In the genomic region with DNA sequence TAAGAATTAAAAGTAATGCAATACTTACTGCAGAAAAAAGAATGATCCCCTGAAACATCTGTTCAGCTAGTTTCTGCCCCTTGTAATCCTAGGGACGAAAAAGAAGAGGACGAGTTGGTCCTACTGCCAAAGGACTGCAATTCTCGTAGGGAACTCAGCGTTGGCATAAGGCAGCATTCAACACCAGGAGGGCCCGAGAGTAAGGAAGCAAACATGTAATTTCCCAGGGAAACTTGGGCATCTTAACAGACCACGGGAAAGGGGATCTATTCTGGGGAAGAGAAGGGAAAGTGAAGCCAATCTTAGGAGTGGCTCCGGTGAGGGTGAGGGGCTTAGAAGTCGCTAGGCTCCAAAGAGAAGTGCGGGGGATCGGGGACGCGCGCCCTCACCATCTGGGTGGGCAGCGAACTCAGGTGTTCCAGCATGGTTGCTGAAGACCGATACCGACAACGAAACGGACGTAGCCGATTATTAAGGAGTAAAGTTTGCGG, we compare ENCODE assay signal across 8 mouse cellular contexts. TPM values are rescaled to one million over a fixed set of nuclear protein-coding genes. Genes with fewer than 3 reads are reported as not detected.
A peak's percentile ranks its signal among the peaks of the same experiment; 100 is the strongest.
DNase-seq lines count a peak whose midpoint lies in the region; ATAC-seq and TF ChIP-seq lines count a peak whose summit lies in the region.

No protein-coding gene starts in this region.

- H3K9ac ChIP-seq in liver, embryonic 11.5 days (ENCODE audit: low read depth, low read length) = peak overlapping the region; percentile 92

- no peak for DNase-seq in cerebellum, adult 2 months
- DNase-seq in cerebellum, adult 11 months = no peak
- DNase-seq in 3T3-L1 (ENCODE audit: low read depth, low spot score) = peak; percentile 40
- DNase-seq in liver, embryonic 11.5 days (ENCODE audit: low spot score) = no peak
- DNase-seq in Muller cell, postnatal 12 days (ENCODE audit: inconsistent ontology term) = no peak
- no peak for DNase-seq in layer of hippocampus, adult 11-12 months (ENCODE audit: low spot score)
- no peak for DNase-seq in adrenal gland, postnatal 4 days (ENCODE audit: low spot score in 2 of 2)

- no peak; the same call in 1 of the 2 replicates for TF ChIP-seq POLR2A in cerebellum, adult 2 months (IDR thresholded peaks at IDR 0.05; ENCODE audit: borderline replicate concordance, insufficient read depth, low read length)

- ATAC-seq in erythroid progenitor cell, adult 5-6 weeks (replicated peaks; ENCODE audit: low FRiP score, poor library complexity, severe bottlenecking) = peak; percentile 64
- ATAC-seq in liver, embryonic 11.5 days (replicated peaks; ENCODE audit: low FRiP score) = peak; percentile 1; the same call in 1 of the 2 replicates

- WGBS in cerebellum, adult 2 months = under 1% methylated on average over 21 of the region's 21 CpGs
- under 1% methylated on average over 21 of the region's 21 CpGs for WGBS in liver, embryonic 11.5 days

- no peak for TF ChIP-seq CTCF in cerebellum, adult 2 months (IDR thresholded peaks at IDR 0.05; ENCODE audit: borderline replicate concordance, insufficient read depth, low read depth, low read length)

- H3K4me3 ChIP-seq in cerebellum, adult 2 months (replicated peaks; ENCODE audit: insufficient read depth, low read depth, low read length) = peak overlapping the region; percentile 76
- H3K4me3 ChIP-seq in liver, embryonic 11.5 days (ENCODE audit: low read depth, low read length) = peak overlapping the region; percentile 92

- no peaks in the 10 kb centered on the region for H3K27me3 ChIP-seq in cerebellum, adult 2 months (ENCODE audit: control insufficient read depth, insufficient read depth, low read length)
- no peaks in the 10 kb centered on the region for H3K27me3 ChIP-seq in liver, embryonic 11.5 days (replicated peaks; ENCODE audit: control insufficient read depth, insufficient read depth, low read length)

- H3K27ac ChIP-seq in cerebellum, adult 2 months (ENCODE audit: insufficient read depth, low read length) = peak overlapping the region; percentile 79; the same call in 1 of the 2 replicates
- peak overlapping the region; percentile 95 for H3K27ac ChIP-seq in liver, embryonic 11.5 days (ENCODE audit: low read depth, low read length)

- peaks cover 4% of the 10 kb centered on the region; the same call in 1 of the 2 replicates for H3K36me3 ChIP-seq in liver, embryonic 11.5 days (ENCODE audit: control insufficient read depth, insufficient read depth, low read length)

- H3K4me2 ChIP-seq in liver, embryonic 11.5 days = peak overlapping the region; percentile 89

- H3K9me3 ChIP-seq in liver, embryonic 11.5 days (ENCODE audit: control insufficient read depth, low read length) = no peaks in the 10 kb centered on the region

- H3K4me1 ChIP-seq in cerebellum, adult 2 months (ENCODE audit: control insufficient read depth, insufficient read depth, low read length) = no peaks in the 10 kb centered on the region; the same call in none of the 2 replicates
- H3K4me1 ChIP-seq in liver, embryonic 11.5 days (replicated peaks; ENCODE audit: control insufficient read depth, insufficient read depth, low read length) = peaks cover 6% of the 10 kb centered on the region

RNA-seq across cellular contexts. Expression of a gene that starts 0.3 kb away (rescaled TPM):
- 79.5 and 84.4 TPM in 2 replicates for polyA plus RNA-seq in cerebellum, adult 2 months (2012; rRNA removed)
- total RNA-seq in erythroid progenitor cell, adult 5-6 weeks (2015; ENCODE audit: low replicate concordance) = 21.0 and 37.8 TPM in 2 replicates
- total RNA-seq in erythroid progenitor cell, adult 5-6 weeks (2017; ENCODE audit: low replicate concordance) = 7.1 and 16.7 TPM in 2 replicates
- polyA plus RNA-seq in liver, embryonic 11.5 days (2014; fragmentation: Nextera tagmentation; extraction: Ambion mirVana) = 33.7 and 41.6 TPM in 2 replicates
- 10 to 100 TPM; 66.0 to 67.0 TPM for total RNA-seq in adrenal gland, postnatal 4 days (2021)

RNA-seq across cellular contexts. Expression of a gene that starts 0.6 kb away (rescaled TPM):
- 277 and 290 TPM in 2 replicates for polyA plus RNA-seq in cerebellum, adult 2 months (2012; rRNA removed)
- 77.8 and 139 TPM in 2 replicates for total RNA-seq in erythroid progenitor cell, adult 5-6 weeks (2015; ENCODE audit: low replicate concordance)
- total RNA-seq in erythroid progenitor cell, adult 5-6 weeks (2017; ENCODE audit: low replicate concordance) = 41.7 and 80.6 TPM in 2 replicates
- polyA plus RNA-seq in liver, embryonic 11.5 days (2014; fragmentation: Nextera tagmentation; extraction: Ambion mirVana) = 309 and 326 TPM in 2 replicates
- 100 to 1,000 TPM; 232 to 265 TPM for total RNA-seq in adrenal gland, postnatal 4 days (2021)

RNA-seq across cellular contexts. Expression of a gene that starts 18.1 kb away (rescaled TPM):
- polyA plus RNA-seq in cerebellum, adult 2 months (2012; rRNA removed) = 22.2 and 24.2 TPM in 2 replicates
- 137 and 157 TPM in 2 replicates for total RNA-seq in erythroid progenitor cell, adult 5-6 weeks (2015; ENCODE audit: low replicate concordance)
- 163 and 194 TPM in 2 replicates for total RNA-seq in erythroid progenitor cell, adult 5-6 weeks (2017; ENCODE audit: low replicate concordance)
- 72.8 and 73.0 TPM in 2 replicates for polyA plus RNA-seq in liver, embryonic 11.5 days (2014; fragmentation: Nextera tagmentation; extraction: Ambion mirVana)
- 10 to 100 TPM; 71.4 to 77.5 TPM for total RNA-seq in adrenal gland, postnatal 4 days (2021)

RNA-seq across cellular contexts. Expression of a gene that starts 18.1 kb away (rescaled TPM):
- 47.3 and 52.1 TPM in 2 replicates for polyA plus RNA-seq in cerebellum, adult 2 months (2012; rRNA removed)
- 53.7 and 58.0 TPM in 2 replicates for total RNA-seq in erythroid progenitor cell, adult 5-6 weeks (2015; ENCODE audit: low replicate concordance)
- 33.6 and 40.5 TPM in 2 replicates for total RNA-seq in erythroid progenitor cell, adult 5-6 weeks (2017; ENCODE audit: low replicate concordance)
- polyA plus RNA-seq in liver, embryonic 11.5 days (2014; fragmentation: Nextera tagmentation; extraction: Ambion mirVana) = 265 and 268 TPM in 2 replicates
- total RNA-seq in adrenal gland, postnatal 4 days (2021) = 10 to 100 TPM; 85.6 to 98.0 TPM

RNA-seq across cellular contexts. Expression of a gene that starts 49.7 kb away (rescaled TPM):
- 15.5 and 16.2 TPM in 2 replicates for polyA plus RNA-seq in cerebellum, adult 2 months (2012; rRNA removed)
- total RNA-seq in erythroid progenitor cell, adult 5-6 weeks (2015; ENCODE audit: low replicate concordance) = 0.36 and 2.9 TPM in 2 replicates
- total RNA-seq in erythroid progenitor cell, adult 5-6 weeks (2017; ENCODE audit: low replicate concordance) = 1.8 and 2.2 TPM in 2 replicates
- 13.2 and 14.3 TPM in 2 replicates for polyA plus RNA-seq in liver, embryonic 11.5 days (2014; fragmentation: Nextera tagmentation; extraction: Ambion mirVana)
- total RNA-seq in adrenal gland, postnatal 4 days (2021) = 10 to 100 TPM; 12.4 to 13.8 TPM
